Mouse (Mus musculus): ENCODE data around the gene Olfr1008. TPM values are rescaled to one million over a fixed set of nuclear protein-coding genes. Genes with fewer than 3 reads are reported as not detected.

The Olfr1008 gene
- polyA plus RNA-seq (2015; fragmentation: Nextera tagmentation; extraction: Ambion mirVana) = not detected in 2 replicates

DNA sequence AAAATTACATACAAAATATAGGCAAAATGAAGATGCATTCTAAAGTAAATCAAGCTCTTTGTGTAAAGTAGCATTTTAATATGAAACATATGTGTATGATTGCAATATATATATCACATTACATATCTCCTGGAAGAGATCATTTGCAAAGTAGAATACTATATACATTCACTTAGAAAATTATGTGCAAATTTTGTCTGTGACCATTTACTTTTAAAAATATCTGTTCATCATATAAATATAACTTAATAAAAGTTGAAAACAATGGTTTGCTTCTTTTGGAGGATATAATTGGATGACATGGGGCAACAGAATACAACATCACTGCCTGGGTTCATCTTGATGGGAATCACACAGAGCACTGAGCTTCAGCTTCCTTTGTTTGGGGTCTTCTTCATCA, at the start of gene Olfr1008:
TSS of gene Olfr1008 (plus strand) at position 301 of the 400 bp plus-strand sequence.

DNA sequence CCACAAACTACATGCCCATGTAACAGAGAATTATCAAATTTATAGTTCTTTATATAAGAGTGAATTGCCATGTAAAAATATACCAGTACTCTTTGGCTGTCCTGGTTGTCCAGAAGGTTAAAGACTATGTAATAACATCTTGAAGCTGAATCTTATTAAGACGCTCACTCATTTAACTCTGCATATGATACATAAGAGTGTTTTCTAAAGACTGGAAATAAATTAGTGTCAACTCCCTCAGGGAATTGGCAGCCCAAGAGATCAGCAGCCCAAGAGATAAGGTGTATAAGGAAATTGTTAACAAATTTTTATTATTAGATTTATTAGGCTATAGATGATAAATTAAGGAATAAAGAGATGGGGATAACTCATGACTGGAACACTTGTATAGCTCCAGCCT, 38.6 kb upstream of the Olfr1008 start, which contains the start of gene Olfr1002:
TSS of gene Olfr1002 (minus strand) at position 101 of the 400 bp plus-strand sequence.

DNA sequence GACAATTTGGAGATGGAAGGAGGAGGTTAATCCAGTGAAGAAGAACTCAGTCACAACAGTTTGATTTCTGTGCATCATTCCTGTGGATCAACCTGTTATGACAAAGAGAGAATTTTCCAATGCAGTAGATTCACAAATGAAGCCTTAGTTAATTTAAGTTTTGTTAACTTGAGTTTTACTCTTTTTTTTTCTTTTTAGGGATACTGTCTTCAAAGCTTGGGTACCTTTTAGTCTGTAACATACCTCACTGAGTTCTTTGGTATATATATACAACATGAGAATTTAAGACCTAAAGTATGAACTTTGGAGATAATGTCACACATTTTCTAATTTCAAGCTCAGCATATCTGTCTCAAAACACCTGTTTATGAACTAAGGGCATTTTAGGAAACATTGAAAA, 24.9 kb upstream of the Olfr1008 start, which contains the start of gene Olfr154:
TSS of gene Olfr154 (minus strand) at position 101 of the 400 bp plus-strand sequence.

GRCm38 (mm10) chr2:85678667-85679066, 10.6 kb upstream of the Olfr1008 start, which contains the start of gene Olfr1006:
Gene Olfr1006, minus strand, starts transcription at chr2:85678767.

DNA sequence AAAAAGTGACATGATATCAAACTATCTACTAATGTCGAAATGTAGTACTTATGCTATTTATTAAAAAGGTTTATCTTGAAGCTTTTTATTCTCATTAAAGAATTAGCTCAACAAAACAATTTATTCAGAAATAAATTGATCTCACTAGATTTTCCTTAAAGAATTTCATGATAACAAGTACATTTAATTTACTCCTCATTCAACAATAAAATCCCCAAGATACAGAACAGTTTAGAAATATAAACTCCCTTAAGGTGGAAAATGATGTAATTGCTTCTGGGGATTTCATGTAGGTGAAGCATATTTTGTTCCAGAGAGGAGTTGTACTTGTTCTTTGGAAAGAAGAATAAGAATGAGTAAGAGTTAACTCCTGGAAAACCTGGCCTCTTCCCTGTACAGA, 25.9 kb downstream of the Olfr1008 start, which contains the start of gene Olfr1009:
TSS of gene Olfr1009 (plus strand) at position 301 of the 400 bp plus-strand sequence.

Other genes with a start within 250 kb of the Olfr1008 start
- gene Olfr995, start 245.8 kb upstream of the Olfr1008 start, polyA plus RNA-seq (2015; fragmentation: Nextera tagmentation; extraction: Ambion mirVana) = not detected in 2 replicates
- gene 4833423E24Rik, start 170.4 kb upstream of the Olfr1008 start, polyA plus RNA-seq (2015; fragmentation: Nextera tagmentation; extraction: Ambion mirVana) = 3.3 and 3.7 TPM in 2 replicates
- gene Olfr996, start 110.2 kb upstream of the Olfr1008 start, polyA plus RNA-seq (2015; fragmentation: Nextera tagmentation; extraction: Ambion mirVana) = not detected in 2 replicates
- gene Olfr998, start 100.5 kb upstream of the Olfr1008 start, polyA plus RNA-seq (2015; fragmentation: Nextera tagmentation; extraction: Ambion mirVana) = not detected in 2 replicates
- not detected in 2 replicates for gene Olfr1000, start 77.5 kb upstream of the Olfr1008 start, polyA plus RNA-seq (2015; fragmentation: Nextera tagmentation; extraction: Ambion mirVana)
- gene Olfr1002, start 38.7 kb upstream of the Olfr1008 start, polyA plus RNA-seq (2015; fragmentation: Nextera tagmentation; extraction: Ambion mirVana) = not detected in 2 replicates
- gene Olfr154, start 25.0 kb upstream of the Olfr1008 start, polyA plus RNA-seq (2015; fragmentation: Nextera tagmentation; extraction: Ambion mirVana) = not detected in 2 replicates
- gene Olfr1006, start 10.7 kb upstream of the Olfr1008 start, polyA plus RNA-seq (2015; fragmentation: Nextera tagmentation; extraction: Ambion mirVana) = not detected in 2 replicates
- gene Olfr1009, start 26.0 kb downstream of the Olfr1008 start, polyA plus RNA-seq (2015; fragmentation: Nextera tagmentation; extraction: Ambion mirVana) = not detected in 2 replicates
- not detected in 2 replicates for gene Olfr1012, start 73.3 kb downstream of the Olfr1008 start, polyA plus RNA-seq (2015; fragmentation: Nextera tagmentation; extraction: Ambion mirVana)
- not detected in 2 replicates for gene Olfr1013, start 77.7 kb downstream of the Olfr1008 start, polyA plus RNA-seq (2015; fragmentation: Nextera tagmentation; extraction: Ambion mirVana)
- gene Olfr1014, start 83.3 kb downstream of the Olfr1008 start, polyA plus RNA-seq (2015; fragmentation: Nextera tagmentation; extraction: Ambion mirVana) = not detected in 2 replicates
- not detected in 2 replicates for gene Olfr1015, start 92.6 kb downstream of the Olfr1008 start, polyA plus RNA-seq (2015; fragmentation: Nextera tagmentation; extraction: Ambion mirVana)
- not detected in 2 replicates for gene Olfr1016, start 113.1 kb downstream of the Olfr1008 start, polyA plus RNA-seq (2015; fragmentation: Nextera tagmentation; extraction: Ambion mirVana)
- gene Olfr1018, start 129.0 kb downstream of the Olfr1008 start, polyA plus RNA-seq (2015; fragmentation: Nextera tagmentation; extraction: Ambion mirVana) = not detected in 2 replicates
- not detected in 2 replicates for gene Olfr1019, start 156.1 kb downstream of the Olfr1008 start, polyA plus RNA-seq (2015; fragmentation: Nextera tagmentation; extraction: Ambion mirVana)
- not detected in 2 replicates for gene Olfr1020, start 157.6 kb downstream of the Olfr1008 start, polyA plus RNA-seq (2015; fragmentation: Nextera tagmentation; extraction: Ambion mirVana)
- gene Olfr1022, start 179.2 kb downstream of the Olfr1008 start, polyA plus RNA-seq (2015; fragmentation: Nextera tagmentation; extraction: Ambion mirVana) = not detected in 2 replicates
- gene Olfr1023, start 196.2 kb downstream of the Olfr1008 start, polyA plus RNA-seq (2015; fragmentation: Nextera tagmentation; extraction: Ambion mirVana) = not detected in 2 replicates
- not detected in 2 replicates for gene Olfr1024, start 215.6 kb downstream of the Olfr1008 start, polyA plus RNA-seq (2015; fragmentation: Nextera tagmentation; extraction: Ambion mirVana)
- gene Olfr1025-ps1, start 225.8 kb downstream of the Olfr1008 start, polyA plus RNA-seq (2015; fragmentation: Nextera tagmentation; extraction: Ambion mirVana) = not detected in 2 replicates
- not detected in 2 replicates for gene Olfr1026, start 232.1 kb downstream of the Olfr1008 start, polyA plus RNA-seq (2015; fragmentation: Nextera tagmentation; extraction: Ambion mirVana)